Mouse (Mus musculus) hindbrain, embryonic 14.5 days (tissue): ENCODE measurements around the gene Clcnkb. TPM values are rescaled to one million over a fixed set of nuclear protein-coding genes. Genes with fewer than 3 reads are reported as not detected.

Experiments used
- ATAC-seq: fragments of 200-750 bp; cut with Nextera tagmentation; 2 replicates; pipeline ENCODE4 v1.8.0; 2017; ENCODE audit warnings: moderate number of reproducible peaks, mild to moderate bottlenecking, moderate TSS enrichment, moderate library complexity; ENCODE audit not compliant: low FRiP score
- DNase-seq: peaks from one replicate; pipeline ENCODE4 v3.0.0-alpha.2; 2015; ENCODE audit warnings: low spot score
- H3K27ac ChIP-seq: fragments of 300-500 bp; sonication (generic); 2 replicates; pipeline ENCODE4 v1.5.1; 2014; ENCODE audit warnings: mild to moderate bottlenecking, moderate library complexity
- H3K27me3 ChIP-seq: fragments of 300-500 bp; sonication (generic); 2 replicates; pipeline ENCODE4 v1.6.1; 2014; ENCODE audit warnings: mild to moderate bottlenecking, low read length, mixed read lengths; ENCODE audit not compliant: control insufficient read depth, insufficient read depth
- H3K36me3 ChIP-seq: fragments of 300-500 bp; sonication (generic); replicated peaks from 2 replicates; pipeline ENCODE4 v1.6.1; 2014; ENCODE audit not compliant: control insufficient read depth, insufficient read depth
- H3K4me1 ChIP-seq: fragments of 300-500 bp; sonication (generic); replicated peaks from 2 replicates; pipeline ENCODE4 v1.6.1; 2014; ENCODE audit warnings: antibody characterized with exemption, low read length, mixed read lengths; ENCODE audit not compliant: control insufficient read depth, insufficient read depth
- H3K4me2 ChIP-seq: fragments of 300-500 bp; sonication (generic); replicated peaks from 2 replicates; pipeline ENCODE4 v1.6.1; 2014; ENCODE audit warnings: mild to moderate bottlenecking, moderate library complexity
- H3K4me3 ChIP-seq: fragments of 300-500 bp; sonication (generic); replicated peaks from 2 replicates; pipeline ENCODE4 v1.5.1; 2014; ENCODE audit warnings: mild to moderate bottlenecking, low read length
- H3K9ac ChIP-seq: fragments of 300-500 bp; sonication (generic); 2 replicates; pipeline ENCODE4 v1.6.1; 2014
- H3K9me3 ChIP-seq: fragments of 300-500 bp; sonication (generic); 2 replicates; pipeline ENCODE4 v1.6.1; 2016; ENCODE audit warnings: low read length; ENCODE audit not compliant: control insufficient read depth
- WGBS: fragments of 180-500 bp; shearing (Covaris S2); extraction: QIAGEN DNeasy Blood & Tissue Kit; methylation state at CpG from one replicate; pipeline ENCODE4 v1.1.7; 2014; 5-methylcytosine and 5-hydroxymethylcytosine counted together
- polyA plus RNA-seq: library from polyadenylated mRNA; unstranded; fragments of >200 nt; fragmentation: Nextera tagmentation; extraction: Ambion mirVana; gene quantifications from 2 replicates; pipeline ENCODE4 v1.2.1, GENCODE M21; 2014

Gene Clcnkb
- polyA plus RNA-seq, 1 experiment from 2014 or later = not detected

DNA sequence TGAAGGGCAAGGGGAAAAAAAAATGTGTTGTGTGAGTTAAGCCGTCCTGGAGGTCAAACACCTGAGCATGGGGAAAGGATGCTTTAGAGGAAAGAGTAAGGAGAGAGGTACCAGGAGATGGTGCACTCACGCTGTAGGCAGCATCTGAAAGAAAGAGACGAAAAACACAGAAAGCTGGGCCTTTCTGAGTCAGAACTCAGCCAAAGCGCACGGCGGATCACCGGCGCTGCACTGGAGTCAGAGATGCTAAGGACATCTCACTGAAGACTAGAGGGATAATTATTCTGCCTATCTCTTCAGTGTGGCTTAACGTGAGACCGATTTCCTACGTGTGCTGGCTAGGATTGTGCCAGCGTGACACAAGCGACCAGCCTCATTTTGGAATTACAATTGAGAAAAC, 12.1 kb upstream of the Clcnkb start:
- 87% methylated on average over 13 of the region's 13 CpGs for WGBS
- no peak overlapping the region for H3K4me2 ChIP-seq
- H3K4me3 ChIP-seq = no peak overlapping the region
- no peak overlapping the region for H3K27ac ChIP-seq
- ATAC-seq (no peak), DNase-seq (no peak)
- H3K9me3 ChIP-seq = no peaks in the 10 kb centered on the region
- H3K9ac ChIP-seq = no peak overlapping the region
- H3K4me1 ChIP-seq = no peaks in the 10 kb centered on the region; the same call in 1 of the 2 replicates
- no peaks in the 10 kb centered on the region for H3K27me3 ChIP-seq
- H3K36me3 ChIP-seq = no peaks in the 10 kb centered on the region

- H3K9me3 ChIP-seq = no peaks in the 10 kb centered on the region
- no peak overlapping the region for H3K27ac ChIP-seq
- ATAC-seq (no peak), DNase-seq (no peak)
- 83% methylated on average over 10 of the region's 10 CpGs for WGBS
- no peak overlapping the region for H3K9ac ChIP-seq
- H3K4me1 ChIP-seq = no peaks in the 10 kb centered on the region; the same call in 1 of the 2 replicates
- no peaks in the 10 kb centered on the region for H3K27me3 ChIP-seq
- no peaks in the 10 kb centered on the region for H3K36me3 ChIP-seq
- H3K4me3 ChIP-seq = no peak overlapping the region
- 0 out of 2 replicates have a peak overlapping the region, but pooled peaks have one; percentile 86 for H3K4me2 ChIP-seq
These were observed 11.3 kb upstream of the Clcnkb start for GRCm38 (mm10) chr4:141426796-141427745.

- ATAC-seq = peak; percentile 90
- 4% methylated on average over 36 of the region's 36 CpGs for WGBS
- H3K27me3 ChIP-seq = no peaks in the 10 kb centered on the region
- DNase-seq = peak; percentile 66
- no peaks in the 10 kb centered on the region; the same call in 1 of the 2 replicates for H3K4me1 ChIP-seq
- H3K4me3 ChIP-seq = peak overlapping the region; percentile 43
- H3K36me3 ChIP-seq = no peaks in the 10 kb centered on the region
- peak overlapping the region; percentile 86 for H3K4me2 ChIP-seq
- H3K9ac ChIP-seq = peak overlapping the region; percentile 60
- H3K27ac ChIP-seq = peak overlapping the region; percentile 28; the same call in 1 of the 2 replicates
- H3K9me3 ChIP-seq = no peaks in the 10 kb centered on the region
These were observed 10.0 kb upstream of the Clcnkb start for GRCm38 (mm10) chr4:141425484-141426479.

- Histone ChIP-seq H3K27me3 (no peaks in the 10 kb centered on the region), H3K27ac (no peak overlapping the region), H3K9me3 (no peaks in the 10 kb centered on the region), H3K9ac (no peak overlapping the region), H3K4me3 (no peak overlapping the region), H3K4me2 (no peak overlapping the region), H3K4me1 (no peaks in the 10 kb centered on the region; the same call in 1 of the 2 replicates), H3K36me3 (no peaks in the 10 kb centered on the region)
- WGBS = 89% methylated on average over 13 of the region's 13 CpGs
- no peak for ATAC-seq
- no peak for DNase-seq
These were observed 8.0 kb upstream of the Clcnkb start for GRCm38 (mm10) chr4:141423691-141424431.

DNA sequence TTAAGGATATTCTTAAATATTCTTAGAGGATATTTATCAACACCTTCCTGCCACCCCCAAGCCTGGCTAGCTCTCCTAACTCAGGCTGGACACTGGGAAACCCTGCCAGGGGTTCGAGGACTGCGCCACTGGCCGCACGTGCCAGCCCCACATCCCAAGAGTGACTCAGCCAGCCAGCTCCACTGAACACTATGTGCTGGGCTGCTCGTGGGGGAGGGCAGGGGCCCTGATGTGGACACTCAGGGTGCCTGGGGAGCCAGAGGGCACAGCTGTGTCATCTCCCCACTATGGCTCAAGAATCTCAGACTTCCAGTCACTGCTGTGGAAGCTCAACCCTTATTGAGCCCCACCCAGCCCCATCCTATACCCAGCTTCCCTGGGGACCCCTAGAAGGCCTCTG, 7.5 kb upstream of the Clcnkb start:
- Histone ChIP-seq H3K9me3 (no peaks in the 10 kb centered on the region), H3K4me2 (no peak overlapping the region), H3K27me3 (no peaks in the 10 kb centered on the region), H3K4me3 (no peak overlapping the region), H3K36me3 (no peaks in the 10 kb centered on the region), H3K27ac (no peak overlapping the region), H3K4me1 (no peaks in the 10 kb centered on the region; the same call in 1 of the 2 replicates), H3K9ac (no peak overlapping the region)
- ATAC-seq = no peak
- 74% methylated on average over 5 of the region's 5 CpGs for WGBS
- no peak for DNase-seq

- no peak overlapping the region for H3K4me3 ChIP-seq
- ATAC-seq (no peak), DNase-seq (no peak)
- no peak overlapping the region for H3K9ac ChIP-seq
- H3K4me1 ChIP-seq = no peaks in the 10 kb centered on the region; the same call in 1 of the 2 replicates
- H3K36me3 ChIP-seq = no peaks in the 10 kb centered on the region
- H3K4me2 ChIP-seq = no peak overlapping the region
- H3K27me3 ChIP-seq = no peaks in the 10 kb centered on the region
- 78% methylated on average over 5 of the region's 5 CpGs for WGBS
- H3K9me3 ChIP-seq = no peaks in the 10 kb centered on the region
- no peak overlapping the region for H3K27ac ChIP-seq
These were observed 7.0 kb upstream of the Clcnkb start for GRCm38 (mm10) chr4:141422841-141423240.

- ATAC-seq (no peak), DNase-seq (no peak)
- Histone ChIP-seq H3K9ac (no peak overlapping the region), H3K27me3 (no peaks in the 10 kb centered on the region), H3K4me1 (no peaks in the 10 kb centered on the region; the same call in 1 of the 2 replicates), H3K4me2 (no peak overlapping the region), H3K36me3 (no peaks in the 10 kb centered on the region), H3K4me3 (no peak overlapping the region), H3K27ac (no peak overlapping the region), H3K9me3 (no peaks in the 10 kb centered on the region)
- WGBS = 58% methylated on average over 14 of the region's 14 CpGs
These were observed 5.6 kb upstream of the Clcnkb start for GRCm38 (mm10) chr4:141421423-141421822.

DNA sequence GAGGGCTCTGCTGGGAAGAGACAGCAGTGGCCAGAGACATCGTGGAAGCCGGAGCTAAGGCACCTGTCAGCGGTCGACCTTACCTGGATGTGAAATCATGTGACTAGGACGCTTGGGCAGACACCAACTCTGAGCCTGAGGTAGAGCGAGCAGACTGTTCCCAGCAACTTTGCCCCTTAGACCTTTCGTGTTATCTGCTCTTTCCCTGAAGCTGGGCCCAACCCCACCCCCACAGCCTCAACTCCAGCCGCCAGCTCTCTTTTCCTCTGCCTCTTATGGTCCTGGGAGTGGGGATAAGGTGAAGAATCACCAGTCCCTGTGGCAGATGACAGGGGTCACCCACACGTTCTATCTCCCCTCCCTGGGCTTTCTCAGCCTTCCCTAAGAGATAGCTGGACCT, 5.1 kb upstream of the Clcnkb start:
- no peak overlapping the region for H3K9ac ChIP-seq
- 64% methylated on average over 9 of the region's 9 CpGs for WGBS

More for the DNA sequence above, 5.1 kb upstream of the Clcnkb start:
- Histone ChIP-seq H3K27ac (no peak overlapping the region), H3K27me3 (no peaks in the 10 kb centered on the region), H3K4me2 (no peak overlapping the region), H3K36me3 (no peaks in the 10 kb centered on the region), H3K4me1 (no peaks in the 10 kb centered on the region; the same call in 1 of the 2 replicates), H3K9me3 (no peaks in the 10 kb centered on the region), H3K4me3 (no peak overlapping the region)
- no peak for DNase-seq
- ATAC-seq = no peak
